Mouse (Mus musculus): ENCODE data around the gene Frem1. TPM values are rescaled to one million over a fixed set of nuclear protein-coding genes. Genes with fewer than 3 reads are reported as not detected.

Gene Frem1
- total and polyA plus RNA-seq, 2 experiments from 2014 or later = 1.0 to 5.1 TPM

DNA sequence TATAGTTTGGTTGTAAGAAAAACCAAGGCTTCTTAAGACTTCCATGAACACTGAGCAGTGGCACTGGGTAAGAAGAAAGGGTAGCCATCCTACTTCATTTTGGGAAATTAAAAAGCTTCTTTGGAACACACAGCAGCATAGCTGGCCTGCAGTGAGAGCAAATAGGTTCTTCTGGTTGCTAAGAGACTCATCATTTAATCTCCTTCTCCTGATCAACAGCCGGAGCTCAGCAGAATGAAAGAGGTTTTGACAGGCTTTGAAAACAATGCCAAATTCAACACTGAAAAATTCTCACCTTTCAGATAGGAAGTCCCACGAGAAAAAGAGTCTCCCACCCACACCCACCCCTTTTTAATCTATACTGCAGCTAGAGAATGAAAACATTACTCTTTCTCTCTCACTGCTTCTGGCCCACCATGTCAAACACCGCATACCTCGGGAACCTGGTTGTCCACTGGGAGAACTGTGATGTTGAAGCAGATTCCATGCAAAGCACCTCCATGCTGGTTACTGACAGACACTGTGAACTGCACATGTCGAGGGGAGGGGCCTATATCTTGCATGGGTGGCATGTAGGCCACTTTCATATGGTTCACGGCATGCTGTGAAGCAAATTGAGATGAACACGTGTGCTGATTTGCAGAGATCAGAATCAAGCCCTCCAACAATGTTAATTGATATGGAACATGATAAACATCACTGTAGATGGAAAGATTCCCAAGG is 61.0 kb downstream of the Frem1 start:
- ATAC-seq (ENCODE audit: low FRiP score) = peak; percentile 38; the same call in 1 of the 2 replicates
- H3K27ac ChIP-seq (ENCODE audit: low read depth, low read length) = 0 out of 2 replicates have a peak overlapping the region, but pooled peaks have one; percentile 0
- 42% methylated on average over 7 of the region's 7 CpGs for WGBS

GRCm38 (mm10) chr4:82972381-82972780 is 79.8 kb downstream of the Frem1 start:
- no peak for ATAC-seq (ENCODE audit: low FRiP score)
- no peak overlapping the region for H3K27ac ChIP-seq (ENCODE audit: low read depth, low read length)
- no peak overlapping the region for H3K4me3 ChIP-seq (ENCODE audit: low read depth, low read length)
- no peak for TF ChIP-seq CTCF (IDR thresholded peaks at IDR 0.05)
- no peaks in the 10 kb centered on the region for H3K9me3 ChIP-seq (ENCODE audit: low read length)
- WGBS = 40% methylated on average over 4 of the region's 4 CpGs
- H3K9ac ChIP-seq (replicated peaks; ENCODE audit: low read length, poor library complexity, severe bottlenecking) = no peak overlapping the region
- no peaks in the 10 kb centered on the region for H3K4me1 ChIP-seq (ENCODE audit: insufficient read depth, low read length)
- no peak overlapping the region for H3K4me2 ChIP-seq (ENCODE audit: low read depth, low read length, poor library complexity, severe bottlenecking)
- no peak for DNase-seq (ENCODE audit: low spot score)
- no peaks in the 10 kb centered on the region for H3K36me3 ChIP-seq (ENCODE audit: insufficient read depth, low read length)
- no peaks in the 10 kb centered on the region for H3K27me3 ChIP-seq (ENCODE audit: insufficient read depth, low read length)

More for the DNA sequence above, 61.0 kb downstream of the Frem1 start:
- no peak overlapping the region for H3K4me2 ChIP-seq (ENCODE audit: low read depth, low read length, poor library complexity, severe bottlenecking)
- H3K4me3 ChIP-seq (ENCODE audit: low read depth, low read length) = no peak overlapping the region
- DNase-seq (ENCODE audit: low spot score) = peak; percentile 22
- H3K9me3 ChIP-seq (ENCODE audit: low read length) = no peaks in the 10 kb centered on the region
- no peaks in the 10 kb centered on the region for H3K27me3 ChIP-seq (ENCODE audit: insufficient read depth, low read length)
- no peaks in the 10 kb centered on the region for H3K36me3 ChIP-seq (ENCODE audit: insufficient read depth, low read length)
- H3K4me1 ChIP-seq (ENCODE audit: insufficient read depth, low read length) = no peaks in the 10 kb centered on the region
- TF ChIP-seq CTCF (IDR thresholded peaks at IDR 0.05) = no peak
- no peak overlapping the region for H3K9ac ChIP-seq (replicated peaks; ENCODE audit: low read length, poor library complexity, severe bottlenecking)

DNA sequence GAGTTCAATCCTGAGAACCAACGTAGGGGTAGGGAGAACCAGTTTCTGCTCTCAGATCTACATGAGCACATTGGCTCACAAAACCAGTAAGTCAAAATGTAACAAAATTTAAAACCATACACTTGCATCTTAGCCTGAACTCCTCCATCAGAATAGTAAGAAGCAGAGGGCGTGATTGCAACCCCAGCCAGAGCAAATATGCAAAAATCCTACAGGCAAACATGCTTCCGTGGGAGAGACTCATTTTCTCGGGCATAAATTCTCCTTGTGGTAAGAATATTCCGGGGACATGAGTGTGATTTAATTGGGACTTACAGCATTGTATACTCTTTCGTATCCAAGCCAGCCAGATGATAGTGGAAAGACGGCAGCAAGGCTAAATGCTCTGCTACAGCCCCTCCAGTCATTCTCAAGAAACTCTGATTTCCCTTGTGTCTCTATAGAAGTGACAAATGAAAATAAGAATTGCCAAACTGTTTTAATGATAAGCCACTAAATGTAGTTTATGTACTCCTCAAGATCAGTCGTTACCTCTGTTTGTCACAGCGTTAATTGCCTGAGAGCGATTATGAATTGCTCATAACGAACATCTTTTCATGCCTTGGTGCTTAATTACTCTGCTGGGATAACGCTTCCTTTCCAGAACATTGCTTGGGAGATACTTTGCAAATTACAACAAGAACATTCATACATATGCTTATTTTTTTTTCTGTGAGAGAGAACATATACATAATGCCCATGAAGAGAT is 81.1 kb downstream of the Frem1 start:
- ATAC-seq (ENCODE audit: low FRiP score) (no peak), DNase-seq (ENCODE audit: low spot score) (peak; percentile 36)
- 67% methylated on average over 12 of the region's 12 CpGs for WGBS

DNA sequence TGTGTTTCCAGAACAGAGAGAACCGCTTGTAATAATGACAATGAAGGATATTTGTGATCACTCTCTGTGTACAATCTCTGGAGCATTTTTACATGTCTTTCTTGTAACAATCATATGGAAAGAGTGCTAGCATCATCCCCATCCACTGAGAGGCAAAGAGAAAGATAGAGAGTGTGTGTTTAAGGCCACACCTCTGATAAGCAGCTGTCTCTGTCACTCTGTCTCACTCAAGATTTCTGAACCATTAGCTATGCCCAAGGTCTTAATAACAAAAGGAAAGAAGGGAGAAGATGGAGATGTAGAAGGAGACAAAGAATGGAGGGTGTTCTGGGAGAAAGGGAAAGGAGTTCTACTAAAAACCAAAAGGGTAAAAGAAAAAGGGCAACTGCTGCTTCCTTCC is 91.1 kb downstream of the Frem1 start:
- Histone ChIP-seq H3K36me3 (ENCODE audit: insufficient read depth, low read length) (no peaks in the 10 kb centered on the region), H3K9ac (replicated peaks; ENCODE audit: low read length, poor library complexity, severe bottlenecking) (no peak overlapping the region), H3K4me1 (ENCODE audit: insufficient read depth, low read length) (no peaks in the 10 kb centered on the region), H3K4me2 (ENCODE audit: low read depth, low read length, poor library complexity, severe bottlenecking) (no peak overlapping the region), H3K27me3 (ENCODE audit: insufficient read depth, low read length) (no peaks in the 10 kb centered on the region), H3K9me3 (ENCODE audit: low read length) (no peaks in the 10 kb centered on the region), H3K27ac (ENCODE audit: low read depth, low read length) (no peak overlapping the region), H3K4me3 (ENCODE audit: low read depth, low read length) (no peak overlapping the region)
- WGBS = 76% methylated on average over 1 of the region's 1 CpGs
- ATAC-seq (ENCODE audit: low FRiP score) = no peak
- DNase-seq (ENCODE audit: low spot score) = no peak
- TF ChIP-seq CTCF (IDR thresholded peaks at IDR 0.05) = no peak

More for the DNA sequence above, 81.1 kb downstream of the Frem1 start:
- Histone ChIP-seq H3K9me3 (ENCODE audit: low read length) (no peaks in the 10 kb centered on the region), H3K27ac (ENCODE audit: low read depth, low read length) (no peak overlapping the region), H3K4me3 (ENCODE audit: low read depth, low read length) (no peak overlapping the region), H3K36me3 (ENCODE audit: insufficient read depth, low read length) (no peaks in the 10 kb centered on the region), H3K27me3 (ENCODE audit: insufficient read depth, low read length) (no peaks in the 10 kb centered on the region), H3K4me1 (ENCODE audit: insufficient read depth, low read length) (no peaks in the 10 kb centered on the region), H3K9ac (replicated peaks; ENCODE audit: low read length, poor library complexity, severe bottlenecking) (no peak overlapping the region), H3K4me2 (ENCODE audit: low read depth, low read length, poor library complexity, severe bottlenecking) (no peak overlapping the region)
- TF ChIP-seq CTCF (IDR thresholded peaks at IDR 0.05) = no peak

DNA sequence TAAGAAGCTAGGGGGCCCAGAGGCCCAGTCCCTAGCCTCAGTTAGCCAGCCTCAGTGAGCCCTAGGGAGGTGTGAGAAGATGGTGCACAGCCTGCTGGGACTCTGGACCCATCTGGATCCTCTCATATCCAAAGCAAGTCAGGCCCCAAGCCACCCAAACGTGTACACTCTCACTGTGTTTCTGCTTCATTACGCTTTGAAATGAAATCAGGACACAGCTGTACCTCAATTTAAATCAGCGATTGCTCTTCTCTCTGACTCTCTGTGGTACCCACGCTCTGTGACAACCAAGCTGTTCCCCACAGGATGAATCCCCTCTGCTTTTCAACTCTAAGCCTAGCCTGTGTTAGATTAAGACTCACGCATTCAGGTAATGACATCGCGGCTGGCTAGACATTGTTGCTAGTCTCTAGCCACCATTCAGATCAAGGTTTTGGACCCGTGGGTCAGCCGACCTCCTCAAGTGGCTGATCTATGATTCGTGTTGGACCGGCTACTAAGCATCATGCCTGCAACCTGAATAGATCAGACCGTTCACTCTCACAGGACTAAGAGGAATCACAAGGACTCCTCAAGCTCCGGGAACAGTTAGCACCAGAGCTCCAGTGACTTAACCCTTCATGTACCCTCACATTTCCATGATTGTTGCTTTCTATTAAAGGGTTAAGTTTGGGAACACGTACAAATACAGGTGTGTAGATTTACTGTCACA is 94.2 kb downstream of the Frem1 start:
- no peak for TF ChIP-seq CTCF (IDR thresholded peaks at IDR 0.05)
- ATAC-seq (ENCODE audit: low FRiP score) (no peak), DNase-seq (ENCODE audit: low spot score) (peak; percentile 48)
- H3K9ac ChIP-seq (replicated peaks; ENCODE audit: low read length, poor library complexity, severe bottlenecking) = no peak overlapping the region
- no peaks in the 10 kb centered on the region for H3K9me3 ChIP-seq (ENCODE audit: low read length)
- H3K4me2 ChIP-seq (ENCODE audit: low read depth, low read length, poor library complexity, severe bottlenecking) = no peak overlapping the region
- no peaks in the 10 kb centered on the region for H3K27me3 ChIP-seq (ENCODE audit: insufficient read depth, low read length)
- no peak overlapping the region for H3K27ac ChIP-seq (ENCODE audit: low read depth, low read length)
- H3K4me1 ChIP-seq (ENCODE audit: insufficient read depth, low read length) = no peaks in the 10 kb centered on the region
- 61% methylated on average over 14 of the region's 14 CpGs for WGBS
- no peaks in the 10 kb centered on the region for H3K36me3 ChIP-seq (ENCODE audit: insufficient read depth, low read length)
- H3K4me3 ChIP-seq (ENCODE audit: low read depth, low read length) = no peak overlapping the region
